Mouse (Mus musculus) A20 (cell line): Measurements from ENCODE around the gene Cdc42se1.
"Not testable (repeated sequence)": the region's sequence is repeated elsewhere in the genome, so short reads cannot be mapped to it uniquely, and the experiment has no call there.

Source experiments
- DNase-seq: peaks from one replicate; pipeline ENCODE4 v3.0.0-alpha.2; 2011; ENCODE audit warnings: low read depth, low spot score

Cdc42se1 gene

GRCm38 (mm10) chr3:95228148-95228893, at the start of gene Cdc42se1:
Gene Cdc42se1, plus strand, starts transcription at chr3:95228732.
- DNase-seq, result peak; percentile 94

GRCm38 (mm10) chr3:95178948-95179347, 49.6 kb upstream of the Cdc42se1 start:
- no peak for DNase-seq

- no peak for DNase-seq
Measured at GRCm38 (mm10) chr3:95179890-95180289, 48.6 kb upstream of the Cdc42se1 start.

- no peak for DNase-seq
Measured at GRCm38 (mm10) chr3:95181841-95182240, 46.7 kb upstream of the Cdc42se1 start.

- DNase-seq, result no peak
Measured at GRCm38 (mm10) chr3:95184796-95185577, 43.5 kb upstream of the Cdc42se1 start.

GRCm38 (mm10) chr3:95186100-95186499, 42.4 kb upstream of the Cdc42se1 start:
- no peak for DNase-seq

GRCm38 (mm10) chr3:95186888-95187287, 41.6 kb upstream of the Cdc42se1 start:
- no peak for DNase-seq

- DNase-seq, result no peak
Measured at GRCm38 (mm10) chr3:95194721-95195135, 33.8 kb upstream of the Cdc42se1 start.

- no peak for DNase-seq
Measured at GRCm38 (mm10) chr3:95195772-95196171, 32.8 kb upstream of the Cdc42se1 start.

- DNase-seq, result no peak
Measured at GRCm38 (mm10) chr3:95199101-95199500, 29.4 kb upstream of the Cdc42se1 start.

GRCm38 (mm10) chr3:95200132-95200531, 28.4 kb upstream of the Cdc42se1 start:
- no peak for DNase-seq

GRCm38 (mm10) chr3:95200562-95200961, 28.0 kb upstream of the Cdc42se1 start:
- no peak for DNase-seq

GRCm38 (mm10) chr3:95203880-95204279, 24.7 kb upstream of the Cdc42se1 start:
- no peak for DNase-seq

GRCm38 (mm10) chr3:95208286-95208685, 20.2 kb upstream of the Cdc42se1 start:
- no peak for DNase-seq

- DNase-seq, result no peak
Measured at GRCm38 (mm10) chr3:95210585-95210984, 17.9 kb upstream of the Cdc42se1 start.

- not testable (repeated sequence) for DNase-seq
Measured at GRCm38 (mm10) chr3:95212889-95213608, 15.5 kb upstream of the Cdc42se1 start.

- DNase-seq, result no peak
Measured at GRCm38 (mm10) chr3:95213609-95213975, 14.9 kb upstream of the Cdc42se1 start.

GRCm38 (mm10) chr3:95216655-95217254, 11.8 kb upstream of the Cdc42se1 start:
- DNase-seq, result no peak

GRCm38 (mm10) chr3:95217255-95218134, 11.0 kb upstream of the Cdc42se1 start, which contains the start of gene Gabpb2:
Gene Gabpb2, minus strand, starts transcription at chr3:95217916.
- peak; percentile 99 for DNase-seq

GRCm38 (mm10) chr3:95218466-95219137, 9.9 kb upstream of the Cdc42se1 start:
- DNase-seq, result peak; percentile 94
